Mouse (Mus musculus): ENCODE results near the gene Insig1. TPM values are rescaled to one million over a fixed set of nuclear protein-coding genes. Genes with fewer than 3 reads are reported as not detected.

Gene Insig1
- total RNA-seq (2017): 26.2 and 31.1 TPM in 2 replicates

DNA sequence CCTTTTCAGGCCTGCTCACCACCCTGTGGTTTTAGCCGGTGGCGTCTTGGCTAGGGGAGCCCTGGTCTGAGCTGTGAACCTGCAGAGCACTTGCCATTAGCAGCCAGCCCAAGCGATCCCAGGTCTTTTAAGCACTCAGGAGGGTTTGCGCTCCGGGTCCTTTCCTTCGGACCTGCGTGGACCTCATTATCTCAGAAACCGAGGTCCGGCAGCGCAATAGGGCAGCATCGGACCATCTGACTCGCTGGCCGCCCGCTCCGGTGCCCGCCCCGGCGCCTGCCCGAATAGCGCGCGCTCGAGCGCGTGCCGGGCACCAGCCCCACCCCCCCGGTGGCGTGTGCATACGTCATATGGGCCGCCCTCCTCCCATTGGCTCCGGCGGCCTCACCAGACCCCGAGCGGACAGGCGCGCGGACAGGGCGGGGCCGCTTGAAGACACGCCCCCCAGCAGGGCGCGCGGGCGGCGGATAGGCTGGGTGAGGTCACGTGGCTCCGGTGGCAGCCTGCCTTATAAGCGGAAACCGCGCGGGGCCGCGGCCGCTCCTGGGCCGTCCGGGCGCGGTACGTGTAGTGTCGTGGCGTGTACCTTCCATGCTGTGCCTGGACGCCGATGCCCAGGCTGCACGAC is at the start of gene Insig1:
Gene Insig1 (plus strand): TSS at position 536 of the 628 bp plus-strand sequence.
- ATAC-seq (ENCODE audit: extremely low read depth, insufficient number of reproducible peaks, low FRiP score, poor library complexity, severe bottlenecking): peak; percentile 83

GRCm38 (mm10) chr5:28023452-28023851 is 47.7 kb upstream of the Insig1 start:
- no peak for ATAC-seq (ENCODE audit: extremely low read depth, insufficient number of reproducible peaks, low FRiP score, poor library complexity, severe bottlenecking)

- no peak for ATAC-seq (ENCODE audit: extremely low read depth, insufficient number of reproducible peaks, low FRiP score, poor library complexity, severe bottlenecking)
Observed at GRCm38 (mm10) chr5:28031577-28032236, 39.5 kb upstream of the Insig1 start.

DNA sequence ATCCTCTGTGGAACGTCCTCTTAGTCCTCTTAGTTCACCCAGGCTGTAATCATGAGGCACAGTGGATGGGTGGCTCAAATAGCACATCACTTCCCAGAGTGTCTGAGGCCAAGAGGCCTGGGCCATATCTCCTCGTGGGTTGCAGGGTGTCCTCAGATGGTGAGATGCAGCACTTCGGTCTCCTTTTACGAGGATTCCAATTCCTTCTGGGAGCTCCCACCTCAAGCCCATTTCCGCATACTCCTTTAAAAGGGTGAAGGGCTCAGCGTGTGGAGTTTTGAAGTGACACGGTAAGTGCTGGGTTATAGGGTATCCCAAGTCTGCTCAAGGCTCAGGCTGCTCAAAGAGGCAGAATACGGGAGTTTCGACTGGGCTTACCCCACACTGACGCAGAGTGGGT is 38.3 kb upstream of the Insig1 start:
- ATAC-seq (ENCODE audit: extremely low read depth, insufficient number of reproducible peaks, low FRiP score, poor library complexity, severe bottlenecking): no peak

- no peak for ATAC-seq (ENCODE audit: extremely low read depth, insufficient number of reproducible peaks, low FRiP score, poor library complexity, severe bottlenecking)
Observed at GRCm38 (mm10) chr5:28033281-28033680, 37.9 kb upstream of the Insig1 start.

- no peak for ATAC-seq (ENCODE audit: extremely low read depth, insufficient number of reproducible peaks, low FRiP score, poor library complexity, severe bottlenecking)
Observed at GRCm38 (mm10) chr5:28033826-28034225, 37.3 kb upstream of the Insig1 start.

DNA sequence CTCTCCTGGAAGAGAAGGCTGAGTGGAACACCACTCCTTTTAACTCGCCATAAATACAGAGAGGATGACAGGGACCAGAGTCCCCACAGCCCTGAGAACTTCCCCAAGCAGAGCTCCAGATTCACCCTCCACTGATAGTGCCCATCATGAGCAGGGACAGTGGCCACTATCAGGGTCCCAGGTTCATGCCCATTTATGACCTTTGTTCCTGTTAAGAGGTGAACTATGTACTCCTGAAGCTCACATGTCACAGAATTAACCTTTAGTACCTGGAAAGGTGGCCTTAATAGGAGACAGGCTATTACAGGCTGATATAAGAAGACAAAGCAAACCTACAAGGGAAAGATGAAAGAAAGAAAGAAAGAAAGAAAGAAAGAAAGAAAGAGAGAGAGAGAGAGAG is 35.2 kb upstream of the Insig1 start:
- no peak for ATAC-seq (ENCODE audit: extremely low read depth, insufficient number of reproducible peaks, low FRiP score, poor library complexity, severe bottlenecking)

DNA sequence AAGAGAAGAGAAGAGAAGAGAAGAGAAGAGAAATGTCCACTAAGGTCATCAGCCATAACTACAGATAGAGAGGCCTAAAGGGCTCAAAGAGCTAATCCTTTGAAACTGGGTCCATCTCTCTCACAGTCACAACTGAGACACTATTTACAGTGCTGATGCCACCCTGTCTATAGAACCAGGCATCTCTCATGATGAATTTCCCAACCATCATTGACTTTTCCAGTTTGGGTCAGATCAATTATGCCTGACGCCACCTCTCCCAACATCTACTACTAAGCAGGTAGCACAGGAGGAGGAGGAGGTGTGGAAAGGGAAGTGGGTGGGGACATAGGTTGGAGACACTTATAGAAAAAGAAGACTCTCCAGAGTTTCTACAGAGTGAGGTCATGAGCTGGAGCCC is 34.6 kb upstream of the Insig1 start:
- no peak for ATAC-seq (ENCODE audit: extremely low read depth, insufficient number of reproducible peaks, low FRiP score, poor library complexity, severe bottlenecking)

GRCm38 (mm10) chr5:28037172-28037591 is 34.0 kb upstream of the Insig1 start:
- ATAC-seq (ENCODE audit: extremely low read depth, insufficient number of reproducible peaks, low FRiP score, poor library complexity, severe bottlenecking): no peak

GRCm38 (mm10) chr5:28037639-28038038 is 33.5 kb upstream of the Insig1 start:
- ATAC-seq (ENCODE audit: extremely low read depth, insufficient number of reproducible peaks, low FRiP score, poor library complexity, severe bottlenecking): no peak

GRCm38 (mm10) chr5:28038115-28038514 is 33.0 kb upstream of the Insig1 start:
- no peak for ATAC-seq (ENCODE audit: extremely low read depth, insufficient number of reproducible peaks, low FRiP score, poor library complexity, severe bottlenecking)

DNA sequence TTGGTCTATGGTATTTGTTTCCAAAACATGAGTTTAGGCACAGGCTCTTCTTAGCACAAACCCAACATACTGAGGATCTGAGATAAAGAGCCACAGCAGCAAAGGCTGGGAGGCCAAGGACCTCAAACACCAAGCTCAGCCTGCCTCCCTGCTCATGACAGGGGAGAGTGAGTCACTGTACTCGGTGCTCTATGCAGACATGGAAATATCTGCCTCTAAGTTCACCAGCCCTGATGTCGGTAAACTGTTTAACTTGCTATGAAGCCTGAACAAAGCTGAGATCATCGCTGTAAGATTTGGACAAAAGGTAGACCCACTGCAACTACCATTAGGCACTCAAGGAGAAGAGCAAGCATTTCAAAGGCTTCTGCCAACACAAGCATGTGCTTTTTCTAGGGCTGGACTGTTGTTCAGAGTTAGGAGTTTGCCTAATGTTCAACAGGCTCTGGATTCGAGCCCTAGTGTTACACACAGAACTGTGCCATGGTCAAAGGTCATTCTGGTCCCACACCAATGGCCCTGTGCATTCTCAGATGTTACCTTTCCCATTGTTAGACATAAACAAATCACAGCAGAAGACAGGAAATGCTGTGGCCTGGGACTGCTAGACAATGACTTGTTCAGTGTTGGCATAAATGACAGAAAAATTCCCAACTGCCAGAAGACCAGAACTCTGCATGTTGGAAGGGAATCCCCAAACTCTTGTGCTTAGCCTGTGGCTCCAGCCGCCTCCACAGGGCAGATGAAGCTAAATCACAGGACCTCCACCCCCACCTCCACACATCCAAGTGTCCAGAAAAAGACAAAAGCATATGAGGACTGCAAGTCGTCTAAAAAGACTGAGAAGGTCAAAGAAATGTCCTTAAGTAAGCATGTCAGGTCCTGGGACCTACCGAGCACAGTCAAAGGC is 31.2 kb upstream of the Insig1 start:
- ATAC-seq (ENCODE audit: extremely low read depth, insufficient number of reproducible peaks, low FRiP score, poor library complexity, severe bottlenecking): no peak

DNA sequence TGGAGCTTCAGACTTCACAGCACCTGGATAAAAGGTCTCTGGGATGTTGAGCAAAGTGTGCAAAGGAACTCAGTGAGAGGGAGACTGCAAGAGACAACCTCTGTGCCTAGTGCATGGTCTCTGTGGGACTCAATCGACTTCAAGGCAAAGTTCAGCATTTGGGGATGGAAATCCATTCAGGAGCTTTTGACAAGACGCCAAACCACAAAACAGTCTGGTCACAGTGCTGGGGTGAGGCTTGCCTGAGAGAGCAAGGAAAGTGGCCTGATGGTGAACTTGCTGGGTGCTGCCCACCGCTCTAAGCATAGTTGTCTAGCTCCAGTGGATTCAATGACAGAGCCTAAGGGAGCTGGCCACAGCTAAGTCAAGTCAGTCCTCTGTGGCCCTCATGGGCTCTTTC is 30.4 kb upstream of the Insig1 start:
- no peak for ATAC-seq (ENCODE audit: extremely low read depth, insufficient number of reproducible peaks, low FRiP score, poor library complexity, severe bottlenecking)

- ATAC-seq (ENCODE audit: extremely low read depth, insufficient number of reproducible peaks, low FRiP score, poor library complexity, severe bottlenecking): no peak
Observed at GRCm38 (mm10) chr5:28042021-28042420, 29.1 kb upstream of the Insig1 start.

DNA sequence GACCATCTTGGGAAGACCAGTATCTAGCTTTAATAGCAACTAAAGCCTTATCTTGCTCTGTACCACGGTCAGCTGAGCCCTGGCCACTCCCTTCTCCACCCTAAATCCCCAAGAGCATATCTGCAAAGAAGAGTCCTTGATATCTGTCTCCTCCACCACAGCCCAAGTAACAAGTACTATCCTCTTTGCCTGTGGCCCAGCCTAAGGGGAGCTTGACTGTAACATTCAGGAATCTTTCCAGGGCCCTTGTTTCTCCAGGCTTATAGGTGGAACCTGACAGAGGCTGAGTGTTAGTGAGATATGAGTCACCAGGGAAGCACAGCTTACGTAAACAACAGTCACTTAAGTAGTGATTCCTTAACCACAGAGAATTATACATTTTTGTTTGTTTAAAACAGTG is 28.4 kb upstream of the Insig1 start:
- ATAC-seq (ENCODE audit: extremely low read depth, insufficient number of reproducible peaks, low FRiP score, poor library complexity, severe bottlenecking): no peak

- ATAC-seq (ENCODE audit: extremely low read depth, insufficient number of reproducible peaks, low FRiP score, poor library complexity, severe bottlenecking): no peak
Observed at GRCm38 (mm10) chr5:28043386-28043785, 27.8 kb upstream of the Insig1 start.

- ATAC-seq (ENCODE audit: extremely low read depth, insufficient number of reproducible peaks, low FRiP score, poor library complexity, severe bottlenecking): no peak
Observed at GRCm38 (mm10) chr5:28046966-28047365, 24.2 kb upstream of the Insig1 start.

GRCm38 (mm10) chr5:28047961-28048360 is 23.2 kb upstream of the Insig1 start:
- ATAC-seq (ENCODE audit: extremely low read depth, insufficient number of reproducible peaks, low FRiP score, poor library complexity, severe bottlenecking): no peak

- ATAC-seq (ENCODE audit: extremely low read depth, insufficient number of reproducible peaks, low FRiP score, poor library complexity, severe bottlenecking): no peak
Observed at GRCm38 (mm10) chr5:28055450-28055849, 15.7 kb upstream of the Insig1 start.

- ATAC-seq (ENCODE audit: extremely low read depth, insufficient number of reproducible peaks, low FRiP score, poor library complexity, severe bottlenecking): no peak
Observed at GRCm38 (mm10) chr5:28056877-28057276, 14.3 kb upstream of the Insig1 start.

Measured in neutrophil, adult 5-6 weeks (primary cell).